Mouse (Mus musculus): ENCODE measurements around the gene Fgfr2. TPM values are rescaled to one million over a fixed set of nuclear protein-coding genes. Genes with fewer than 3 reads are reported as not detected.
A peak's percentile ranks its signal among the peaks of the same experiment; 100 is the strongest.

The Fgfr2 gene
- total RNA-seq, 2 experiments from 2014 or later: 56.7 to 61.5 TPM

DNA sequence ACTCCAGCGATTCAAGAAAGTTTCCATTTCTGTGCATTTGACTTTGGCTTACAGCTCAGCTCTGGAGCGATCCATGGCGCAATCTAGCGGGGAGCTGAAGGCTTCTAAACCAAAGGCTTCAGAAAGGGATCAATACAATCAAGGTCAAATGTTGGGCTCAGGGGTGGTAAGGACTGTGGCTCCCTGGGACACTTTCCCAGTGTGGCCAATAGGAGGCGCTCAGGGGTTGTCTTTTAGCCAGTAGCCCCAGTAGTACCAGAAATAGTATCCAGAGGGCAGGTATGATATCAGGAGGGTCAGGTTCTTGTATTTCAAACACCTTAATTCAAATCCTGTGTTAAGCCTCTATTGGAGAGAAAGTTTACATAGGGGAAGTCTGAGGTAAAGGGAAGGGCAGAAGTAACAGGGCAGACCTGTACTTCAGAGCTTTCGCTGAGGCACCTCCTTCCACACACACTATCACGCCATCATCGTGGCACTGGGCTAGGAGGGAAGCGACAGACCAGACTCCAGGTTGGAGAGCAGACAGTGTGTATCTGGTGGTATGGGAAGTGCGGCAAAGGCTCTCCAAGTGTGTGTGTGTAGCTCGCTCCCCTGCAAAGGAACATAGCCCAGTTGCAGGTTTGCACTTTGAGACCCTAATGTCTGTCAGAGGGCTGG is 2349.8 kb downstream of the Fgfr2 start:
- no peak for DNase-seq (ENCODE audit: low spot score in 2 of 2)

DNA sequence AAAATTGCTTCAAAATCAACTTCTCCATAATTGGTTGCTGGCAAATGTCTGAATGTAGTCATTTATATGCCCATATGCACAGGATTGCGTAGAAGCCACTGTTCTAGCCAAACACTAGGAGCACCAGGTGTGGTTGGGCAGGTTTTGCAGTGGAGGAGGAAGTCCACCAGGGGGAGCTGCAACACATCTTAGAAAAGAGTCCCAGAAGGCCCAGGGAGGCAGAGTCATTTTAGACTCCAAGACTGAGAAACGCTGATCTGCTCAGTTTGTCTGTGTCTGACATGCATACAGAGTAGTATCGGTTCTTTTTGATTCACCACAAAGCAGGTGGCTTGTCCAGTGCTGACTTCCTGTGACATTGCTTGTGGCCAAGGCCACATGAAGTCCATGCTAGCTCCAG is 2352.4 kb downstream of the Fgfr2 start:
- DNase-seq (ENCODE audit: low spot score in 2 of 2): peak; percentile 68 to 84

DNA sequence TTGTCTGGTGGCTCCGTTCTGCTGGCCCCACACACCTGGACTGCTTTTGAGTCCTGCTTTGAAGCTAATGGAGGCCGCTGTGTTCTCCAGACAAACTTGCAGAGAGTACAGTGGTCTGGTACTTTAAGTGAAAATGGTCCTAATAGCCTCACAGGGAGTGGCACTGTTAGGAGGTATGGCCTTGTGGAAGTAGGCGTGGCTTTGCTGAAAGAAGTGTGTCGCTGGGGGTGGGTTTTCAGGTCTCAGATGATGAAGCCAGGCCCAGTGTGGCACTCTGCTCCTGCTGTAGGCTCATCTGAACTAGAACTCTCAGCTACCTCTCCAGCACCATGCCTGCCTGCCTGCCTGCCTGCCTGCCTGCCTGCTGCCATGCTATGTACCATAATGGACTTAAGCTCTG is 2355.0 kb downstream of the Fgfr2 start:
- DNase-seq (ENCODE audit: low spot score in 2 of 2): no peak

- DNase-seq (ENCODE audit: low spot score in 2 of 2): no peak
Observed at GRCm38 (mm10) chr7:130766411-130767170, 2356.6 kb downstream of the Fgfr2 start.

- DNase-seq (ENCODE audit: low spot score in 2 of 2): no peak
Observed at GRCm38 (mm10) chr7:130764160-130764559, 2359.0 kb downstream of the Fgfr2 start.

- DNase-seq (ENCODE audit: low spot score in 2 of 2): peak; percentile 61 to 87
Observed at GRCm38 (mm10) chr7:130762071-130762897, 2360.9 kb downstream of the Fgfr2 start.

GRCm38 (mm10) chr7:130757326-130757865 is 2365.8 kb downstream of the Fgfr2 start:
- DNase-seq (ENCODE audit: low spot score in 2 of 2): no peak

DNA sequence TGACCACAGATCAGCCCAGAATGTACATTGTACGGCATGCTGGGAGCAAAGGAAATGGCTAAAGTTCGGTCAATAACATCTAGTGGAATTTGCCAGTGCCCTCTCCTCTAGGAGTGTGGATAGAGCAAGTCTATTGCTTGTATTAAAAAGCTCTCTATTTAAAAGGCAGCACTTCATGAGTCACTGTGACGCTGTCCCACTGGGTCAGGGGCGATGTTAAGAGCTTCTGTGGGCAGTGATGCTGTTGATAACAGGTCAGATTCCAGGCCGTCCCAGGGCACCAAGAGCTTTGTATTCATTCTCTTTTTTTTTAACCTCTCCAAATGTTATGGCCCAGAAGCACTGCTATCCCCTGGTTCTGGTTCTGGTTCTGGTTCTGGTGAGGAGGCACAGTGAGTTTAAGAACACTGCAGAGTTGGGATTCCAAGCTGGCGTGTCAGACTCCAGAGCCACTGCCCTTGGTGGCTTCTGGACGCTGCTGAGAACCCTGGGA is 2366.8 kb downstream of the Fgfr2 start:
- DNase-seq (ENCODE audit: low spot score in 2 of 2): no peak

DNA sequence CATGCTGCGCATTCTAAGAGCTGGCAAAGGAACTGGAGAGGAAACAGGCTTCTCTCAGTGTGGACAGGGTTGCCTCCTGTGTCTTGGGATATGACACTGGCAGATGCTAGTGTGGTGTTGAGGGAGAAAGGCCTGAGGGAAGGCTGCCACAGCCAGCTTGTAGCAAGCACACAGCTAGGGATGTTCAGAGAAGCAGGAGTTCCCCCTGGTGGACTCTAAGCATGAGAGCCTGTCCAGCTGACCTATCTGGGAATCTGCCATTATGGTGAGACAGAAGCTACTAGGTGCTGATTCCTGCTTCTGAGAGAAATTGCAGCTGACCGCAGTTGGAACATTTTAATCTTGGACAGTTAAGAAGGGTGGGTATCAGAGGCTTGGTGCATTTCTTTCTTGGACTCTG is 2368.4 kb downstream of the Fgfr2 start:
- no peak for DNase-seq (ENCODE audit: low spot score in 2 of 2)

- DNase-seq (ENCODE audit: low spot score in 2 of 2): no peak
Observed at GRCm38 (mm10) chr7:130751678-130752077, 2371.5 kb downstream of the Fgfr2 start.

DNA sequence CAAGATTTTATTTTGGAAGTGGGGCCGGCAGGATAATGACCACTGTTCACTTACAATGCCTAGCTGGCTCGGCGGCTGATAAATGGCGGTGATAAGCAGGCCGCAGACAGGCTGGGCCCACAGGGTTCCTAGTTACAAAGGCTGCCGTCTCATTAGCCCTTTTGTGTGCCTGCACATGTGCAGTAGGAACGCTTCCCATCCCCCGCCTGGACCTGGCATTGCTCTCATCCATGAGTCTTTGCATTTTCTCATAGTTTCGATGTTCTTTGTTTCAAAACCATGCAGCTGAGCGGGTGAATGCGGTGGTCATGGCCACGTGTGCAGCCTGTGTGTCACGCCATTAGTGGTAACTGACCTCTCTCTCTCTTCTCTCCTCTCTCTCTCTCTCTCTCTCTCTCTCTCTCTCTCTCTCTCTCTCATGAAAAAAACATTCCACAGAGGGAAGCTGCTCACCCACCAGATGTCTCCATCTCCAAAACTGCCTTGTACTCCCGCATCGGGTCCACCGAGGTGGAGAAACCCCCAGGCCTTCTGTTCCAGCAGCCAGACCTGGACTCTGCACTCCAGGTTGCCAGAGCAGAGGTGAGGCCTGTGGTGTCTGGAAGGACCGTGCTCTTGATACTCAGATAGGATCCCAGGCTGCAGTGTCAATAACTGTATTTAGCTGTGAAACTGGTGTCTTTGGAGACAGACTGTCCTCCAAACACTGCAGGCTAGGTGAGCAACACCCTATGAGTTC is 2372.2 kb downstream of the Fgfr2 start:
- DNase-seq (ENCODE audit: low spot score in 2 of 2): no peak

GRCm38 (mm10) chr7:130749165-130749564 is 2374.0 kb downstream of the Fgfr2 start:
- no peak for DNase-seq (ENCODE audit: low spot score in 2 of 2)

DNA sequence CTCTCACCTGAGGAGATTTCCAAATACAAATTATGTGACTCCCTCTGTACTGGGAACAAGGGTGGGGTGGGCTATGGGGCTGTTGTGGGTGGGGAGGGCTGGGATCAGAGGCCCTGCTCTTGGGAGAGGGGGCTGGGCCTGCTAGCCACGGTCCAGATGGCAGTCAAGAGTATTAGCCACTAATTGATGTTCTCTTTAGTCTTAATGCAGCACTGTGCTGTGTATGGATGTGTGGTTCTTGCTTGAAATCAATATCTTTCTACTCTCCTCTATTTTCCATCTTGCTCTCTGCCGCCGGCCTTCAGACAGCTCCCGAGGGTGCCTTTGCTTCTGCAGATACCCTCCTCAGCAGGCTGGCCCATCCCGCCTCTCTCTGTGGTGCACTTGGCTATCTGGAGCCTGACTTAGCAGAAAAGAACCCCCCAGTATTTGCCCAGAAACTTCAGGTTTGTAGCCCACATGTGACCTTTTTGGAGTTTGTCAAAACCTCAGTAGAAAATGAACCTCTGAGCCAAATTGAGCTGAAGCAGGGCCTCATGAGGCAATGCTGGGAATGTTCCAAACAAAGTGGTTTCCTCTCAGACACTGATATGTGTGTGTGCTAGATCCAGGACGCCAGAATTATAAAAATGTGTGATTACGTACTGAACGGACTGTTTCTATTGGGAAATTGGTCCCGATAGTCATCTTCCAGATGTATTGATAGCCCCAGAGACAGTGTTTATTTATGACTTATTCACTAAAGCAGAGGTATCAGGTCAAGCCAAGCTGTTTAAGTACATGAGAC is 2379.7 kb downstream of the Fgfr2 start:
- DNase-seq (ENCODE audit: low spot score in 2 of 2): no peak

DNA sequence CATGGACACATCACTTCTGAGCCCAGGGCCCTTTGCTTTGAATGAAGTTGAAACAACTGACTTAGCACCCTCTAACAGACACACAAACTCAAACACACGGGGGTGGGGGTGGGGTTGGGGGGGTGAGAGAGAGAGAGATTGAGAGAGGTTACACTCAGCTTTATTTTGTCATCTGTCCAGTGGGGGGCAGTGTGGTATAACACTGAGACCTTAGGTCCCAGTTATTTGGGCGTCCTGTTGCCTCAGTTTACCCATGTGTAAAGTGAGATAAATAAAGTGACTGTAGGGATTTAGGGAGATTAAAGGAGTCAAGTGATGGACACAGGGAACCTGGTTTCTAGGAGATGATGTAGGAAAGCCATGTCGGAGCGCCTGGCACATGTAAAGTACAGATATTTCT is 2382.1 kb downstream of the Fgfr2 start:
- DNase-seq (ENCODE audit: low spot score in 2 of 2): no peak

GRCm38 (mm10) chr7:130734195-130734787 is 2388.9 kb downstream of the Fgfr2 start:
- no peak for DNase-seq (ENCODE audit: low spot score in 2 of 2)

DNA sequence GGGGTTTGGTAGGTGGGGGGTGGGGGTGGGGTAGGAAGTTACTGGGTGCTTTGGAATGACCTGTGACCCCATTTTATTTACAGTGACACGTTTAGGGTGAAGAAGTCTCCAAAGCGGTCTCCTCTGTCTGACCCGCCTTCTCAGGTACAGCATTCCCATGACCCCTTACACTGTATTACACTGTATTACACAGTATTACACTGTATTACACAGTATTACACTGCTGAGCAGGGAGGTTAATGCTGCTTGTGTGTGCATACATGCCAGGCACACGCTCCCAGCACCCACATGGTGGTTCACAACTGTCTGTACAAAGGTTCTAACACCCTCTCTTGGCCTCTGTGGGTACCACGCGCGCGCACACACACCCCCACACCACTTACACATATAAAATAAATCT is 2389.7 kb downstream of the Fgfr2 start:
- DNase-seq (ENCODE audit: low spot score in 2 of 2): no peak

GRCm38 (mm10) chr7:130732908-130733307 is 2390.2 kb downstream of the Fgfr2 start:
- peak in 1 of 2 experiments; percentile 49 for DNase-seq (ENCODE audit: low spot score in 2 of 2)

DNA sequence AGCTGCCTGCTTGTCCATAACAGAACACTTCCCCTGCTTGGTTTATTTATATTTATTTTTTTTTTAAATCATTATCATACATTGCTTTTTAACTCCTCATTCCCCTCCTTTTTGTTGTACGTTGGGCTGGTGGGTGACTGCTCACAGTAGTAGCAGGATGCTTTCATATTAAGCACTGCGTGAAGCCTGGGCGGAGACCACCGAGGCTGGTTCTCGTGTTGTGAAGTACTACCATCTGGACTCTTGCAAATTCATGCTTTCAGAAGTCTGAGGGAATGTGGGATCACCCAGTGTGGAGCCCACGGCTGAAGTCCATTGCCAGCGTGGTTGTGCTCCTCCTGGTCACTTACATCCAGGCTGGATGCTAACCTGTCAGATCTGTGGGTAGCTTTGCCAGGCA is 2391.4 kb downstream of the Fgfr2 start:
- no peak for DNase-seq (ENCODE audit: low spot score in 2 of 2)

GRCm38 (mm10) chr7:130727560-130727959 is 2395.6 kb downstream of the Fgfr2 start:
- no peak for DNase-seq (ENCODE audit: low spot score in 2 of 2)

Data from layer of hippocampus, adult 18-20 months (tissue).